Mouse (Mus musculus) adrenal gland, adult (tissue): ENCODE measurements at regions not wholly inside any gene's neighbourhood (a gene's known extent, or its start where the extent isn't known, plus 50 kb on each side); places are given as distances from the start of the nearest gene placed in this dataset.

Source experiments
- DNase-seq, 2 experiments: peaks; one replicate each; pipeline ENCODE4 v3.0.0; 2022 to 2023; ENCODE audit warnings: low spot score in 1 of 2; ENCODE audit not compliant: inconsistent age in 2 of 2

- DNase-seq = peak in 1 of 2 experiments; percentile 39
These were observed 186.3 kb downstream of the Pdgfra start for GRCm38 (mm10) chr5:75338439-75338838.

GRCm38 (mm10) chr5:75342599-75342998, 190.5 kb downstream of the Pdgfra start:
- DNase-seq = no peak

GRCm38 (mm10) chr5:75346836-75347773, 195.0 kb downstream of the Pdgfra start:
- no peak for DNase-seq

GRCm38 (mm10) chr5:75347774-75348116, 195.7 kb downstream of the Pdgfra start:
- no peak for DNase-seq

GRCm38 (mm10) chr5:75355266-75355665, 203.2 kb downstream of the Pdgfra start:
- DNase-seq = no peak

- DNase-seq = no peak
These were observed 206.8 kb downstream of the Pdgfra start for GRCm38 (mm10) chr5:75358869-75359268.

- no peak for DNase-seq
These were observed 210.9 kb upstream of the Kit start for GRCm38 (mm10) chr5:75363832-75364231.

- no peak for DNase-seq
These were observed 207.4 kb upstream of the Kit start for GRCm38 (mm10) chr5:75367282-75367681.

- peak; percentile 11 to 54 for DNase-seq
These were observed 206.0 kb upstream of the Kit start for GRCm38 (mm10) chr5:75368691-75369090.

- no peak for DNase-seq
These were observed 201.9 kb upstream of the Kit start for GRCm38 (mm10) chr5:75372849-75373248.

GRCm38 (mm10) chr5:75377311-75378300, 197.1 kb upstream of the Kit start:
- DNase-seq = peak; percentile 13 to 62

GRCm38 (mm10) chr5:75378655-75379054, 196.1 kb upstream of the Kit start:
- DNase-seq = no peak

GRCm38 (mm10) chr5:75380340-75380739, 194.4 kb upstream of the Kit start:
- no peak for DNase-seq

- no peak for DNase-seq
These were observed 192.6 kb upstream of the Kit start for GRCm38 (mm10) chr5:75382138-75382537.

- DNase-seq = no peak
These were observed 186.7 kb upstream of the Kit start for GRCm38 (mm10) chr5:75387886-75388454.

- no peak for DNase-seq
These were observed 185.9 kb upstream of the Kit start for GRCm38 (mm10) chr5:75388699-75389260.

- DNase-seq = no peak
These were observed 185.2 kb upstream of the Kit start for GRCm38 (mm10) chr5:75389433-75389971.

GRCm38 (mm10) chr5:75398820-75399219, 175.9 kb upstream of the Kit start:
- no peak for DNase-seq

GRCm38 (mm10) chr5:75401734-75402133, 173.0 kb upstream of the Kit start:
- DNase-seq = no peak

- no peak for DNase-seq
These were observed 172.1 kb upstream of the Kit start for GRCm38 (mm10) chr5:75402631-75403030.

- DNase-seq = no peak
These were observed 171.2 kb upstream of the Kit start for GRCm38 (mm10) chr5:75403531-75403930.
